Mouse (Mus musculus): ENCODE measurements around the gene Ptprm.

Ptprm gene

DNA sequence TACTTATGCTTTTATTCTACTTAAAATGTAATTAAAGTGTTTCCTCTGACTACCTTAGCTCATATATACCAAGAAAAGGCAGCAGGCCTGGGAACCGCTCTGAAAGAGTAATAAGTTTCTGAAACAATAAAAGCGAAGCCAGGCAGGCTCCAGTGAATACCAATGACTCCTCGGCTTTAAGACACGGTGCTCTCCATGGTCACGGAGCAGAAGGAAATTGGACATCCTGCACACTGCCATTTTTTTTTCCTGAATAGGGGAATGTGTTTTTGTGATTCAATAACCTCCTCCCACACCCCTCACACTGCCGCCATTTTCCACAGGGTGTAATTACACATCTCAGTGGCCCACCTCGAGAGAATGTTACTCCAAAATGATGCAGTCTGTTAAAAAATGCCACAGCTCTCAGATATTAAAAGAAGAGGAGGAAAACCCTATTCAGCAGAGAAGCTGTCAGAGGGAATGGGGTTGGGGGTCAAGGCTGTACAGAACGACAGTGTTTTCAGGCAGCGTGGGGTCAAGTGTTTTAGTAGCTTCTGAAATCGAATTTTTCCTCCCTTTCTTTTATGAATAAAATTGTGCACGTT, 585.5 kb downstream of the Ptprm start:
- DNase-seq (ENCODE audit: low read depth) = no peak

DNA sequence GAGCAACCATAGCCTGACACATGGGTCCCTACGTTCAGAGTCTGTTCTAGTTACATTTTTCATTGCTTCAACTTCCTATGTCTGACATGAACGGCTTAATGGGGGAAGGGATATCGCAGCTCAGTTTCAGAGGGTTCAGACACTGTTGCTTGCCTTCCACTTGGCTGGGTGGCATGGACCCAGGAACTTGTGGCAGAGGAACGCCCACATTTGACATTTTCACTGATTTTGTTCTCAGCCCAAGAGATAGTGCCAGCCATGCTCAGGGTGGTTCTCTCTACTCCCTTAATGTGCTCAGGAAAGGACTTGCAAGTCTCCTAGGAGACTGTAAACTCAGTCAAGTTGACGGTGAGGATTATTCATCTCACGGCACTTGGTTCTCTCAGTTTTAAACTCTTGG, 588.1 kb downstream of the Ptprm start:
- no peak for DNase-seq (ENCODE audit: low read depth)

DNA sequence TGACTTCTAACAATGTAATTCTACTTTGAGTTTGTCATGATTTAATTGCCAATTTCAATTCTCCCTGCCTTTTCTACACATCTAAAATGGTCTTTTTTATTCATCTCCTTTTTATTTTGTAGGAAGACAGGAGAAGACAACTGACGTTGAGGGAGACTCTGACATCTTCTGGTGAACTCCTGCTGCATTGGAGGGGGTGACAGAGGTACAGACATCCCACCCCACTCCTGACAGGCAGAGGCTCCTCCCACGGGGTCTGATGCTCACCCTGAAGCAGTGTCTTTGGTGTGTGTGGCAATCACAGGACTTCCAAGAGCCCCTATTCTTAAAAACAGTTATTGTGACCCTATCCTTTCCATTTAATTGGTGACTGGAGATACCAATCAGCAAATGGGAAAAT, 589.8 kb downstream of the Ptprm start:
- no peak for DNase-seq (ENCODE audit: low read depth)

DNA sequence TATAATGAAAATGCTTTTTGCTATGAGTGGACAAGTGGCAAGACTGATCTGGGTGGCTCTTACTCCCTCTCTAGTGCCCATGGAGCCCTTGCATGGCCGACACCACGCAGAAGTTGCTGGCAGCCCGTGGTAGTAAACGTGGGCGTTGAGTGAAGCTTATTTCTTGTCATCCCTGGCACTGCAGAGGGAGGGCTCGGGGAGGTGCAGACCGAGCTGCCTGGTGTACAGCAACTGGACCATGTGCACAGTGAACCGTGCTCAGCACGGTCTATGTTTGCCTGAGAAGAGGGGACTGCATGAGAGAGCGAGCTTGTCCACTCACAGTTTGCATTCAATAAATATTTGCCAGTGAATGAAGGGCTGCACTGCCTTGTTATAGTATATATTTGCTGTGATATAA, 591.5 kb downstream of the Ptprm start:
- DNase-seq (ENCODE audit: low read depth) = no peak

DNA sequence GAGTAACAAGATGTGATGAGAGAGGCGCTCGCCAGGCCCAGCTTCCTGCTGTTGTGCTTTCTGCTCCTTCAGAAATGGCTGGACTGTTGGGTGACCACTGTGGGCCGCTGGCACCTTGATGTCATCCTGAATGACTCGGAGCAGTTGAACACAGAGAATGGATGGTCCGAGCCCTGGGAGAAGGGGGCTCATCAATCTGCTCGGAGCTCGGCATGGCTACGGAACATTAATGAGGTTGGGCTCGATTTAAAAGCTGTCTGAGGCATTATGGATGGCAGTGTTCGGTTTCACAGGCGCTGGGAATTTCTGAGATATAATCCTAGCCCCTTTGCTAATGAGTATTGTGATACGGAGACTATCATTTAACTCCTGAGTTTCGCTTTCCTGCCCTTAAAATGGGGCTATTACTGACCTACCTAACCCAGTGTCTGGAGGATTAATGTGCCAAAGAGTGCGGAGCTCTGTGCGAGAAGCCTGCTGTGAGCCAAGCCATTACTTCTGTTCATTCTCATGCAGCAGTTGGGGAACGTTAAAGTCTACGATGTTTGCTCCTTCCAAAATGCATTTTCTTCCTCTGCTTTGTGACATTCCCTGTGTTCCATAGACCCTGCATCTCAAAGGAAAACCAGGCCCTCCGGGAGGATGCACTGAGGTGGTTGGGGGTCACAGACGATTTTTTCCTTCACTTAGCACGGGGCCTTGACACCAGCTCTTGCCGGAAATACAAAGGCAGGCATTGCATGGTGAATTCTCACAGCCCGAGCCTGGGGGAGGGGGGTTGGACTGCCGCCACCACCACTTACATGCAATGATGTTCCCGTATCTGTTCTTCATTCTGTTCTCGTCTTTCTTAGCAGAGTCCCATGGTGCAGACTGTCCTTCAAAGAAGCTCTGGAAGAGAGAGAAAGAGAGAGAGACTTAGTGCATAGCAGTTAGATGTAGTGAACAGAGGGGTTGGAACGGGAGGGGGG, 592.6 kb downstream of the Ptprm start:
- DNase-seq (ENCODE audit: low read depth) = no peak

DNA sequence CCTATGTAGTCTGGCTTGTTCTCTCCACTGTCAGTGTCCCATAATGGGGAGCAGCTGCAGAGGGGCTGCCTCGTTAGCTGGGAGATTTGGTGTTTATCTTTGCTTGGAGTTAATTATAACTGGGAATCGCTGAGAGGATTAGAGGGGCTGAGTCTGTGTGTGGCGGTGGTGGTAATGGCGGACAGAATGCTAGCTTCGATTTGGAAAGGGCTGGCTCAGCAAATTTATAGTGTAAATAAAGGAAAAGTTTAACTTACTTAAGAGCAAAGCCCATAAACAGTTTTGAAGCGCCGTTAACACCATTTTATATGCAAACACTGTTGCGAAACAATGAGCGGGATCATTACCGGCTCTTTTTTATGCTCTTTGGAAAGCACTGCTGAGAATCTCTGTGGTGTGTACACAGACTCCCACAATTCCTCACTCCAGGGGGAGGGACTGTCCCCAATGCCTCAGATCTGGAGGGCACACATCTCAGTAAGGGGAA, 597.2 kb downstream of the Ptprm start:
- DNase-seq (ENCODE audit: low read depth) = no peak

DNA sequence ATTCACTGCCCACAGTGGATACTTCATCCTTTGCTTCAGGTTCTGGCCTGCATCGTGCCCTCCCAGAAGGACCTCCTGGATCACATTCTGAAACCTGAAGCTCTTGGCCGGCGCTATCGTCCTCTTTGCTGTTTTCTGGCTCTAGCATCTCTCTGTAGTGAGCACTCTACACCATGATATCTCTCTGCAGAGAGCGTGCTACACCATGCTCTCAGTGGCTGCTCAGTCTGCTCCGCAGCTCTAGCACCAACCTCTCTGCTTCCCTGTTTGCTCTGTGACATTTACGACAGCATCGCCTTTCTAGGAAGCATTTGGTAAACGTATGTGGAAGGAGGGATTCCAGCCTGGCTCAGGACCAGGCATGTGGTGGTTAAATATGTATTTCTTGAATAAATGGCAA, 597.8 kb downstream of the Ptprm start:
- no peak for DNase-seq (ENCODE audit: low read depth)

DNA sequence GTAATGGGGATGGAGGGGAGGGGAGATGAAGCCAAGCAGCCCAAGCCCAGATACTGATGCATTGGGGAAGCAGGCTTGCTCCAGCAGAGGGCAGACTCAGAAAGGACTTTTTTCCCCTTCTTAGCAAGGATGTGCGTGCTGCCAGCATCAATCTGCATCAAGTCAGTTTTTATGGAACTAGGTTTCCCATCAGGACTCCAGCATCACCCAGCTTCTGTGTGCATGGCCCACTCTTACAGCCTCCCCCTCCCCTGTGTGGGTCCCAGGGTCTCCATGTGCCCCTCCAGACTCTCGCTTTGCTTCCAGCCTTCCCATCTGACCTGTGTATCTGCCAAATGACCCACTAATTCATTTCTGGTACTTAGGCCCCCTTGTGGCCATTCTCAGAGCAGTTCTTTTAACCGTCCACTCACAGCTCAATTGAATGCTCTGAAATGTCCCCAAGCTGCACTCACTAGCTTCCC, 599.0 kb downstream of the Ptprm start:
- no peak for DNase-seq (ENCODE audit: low read depth)

DNA sequence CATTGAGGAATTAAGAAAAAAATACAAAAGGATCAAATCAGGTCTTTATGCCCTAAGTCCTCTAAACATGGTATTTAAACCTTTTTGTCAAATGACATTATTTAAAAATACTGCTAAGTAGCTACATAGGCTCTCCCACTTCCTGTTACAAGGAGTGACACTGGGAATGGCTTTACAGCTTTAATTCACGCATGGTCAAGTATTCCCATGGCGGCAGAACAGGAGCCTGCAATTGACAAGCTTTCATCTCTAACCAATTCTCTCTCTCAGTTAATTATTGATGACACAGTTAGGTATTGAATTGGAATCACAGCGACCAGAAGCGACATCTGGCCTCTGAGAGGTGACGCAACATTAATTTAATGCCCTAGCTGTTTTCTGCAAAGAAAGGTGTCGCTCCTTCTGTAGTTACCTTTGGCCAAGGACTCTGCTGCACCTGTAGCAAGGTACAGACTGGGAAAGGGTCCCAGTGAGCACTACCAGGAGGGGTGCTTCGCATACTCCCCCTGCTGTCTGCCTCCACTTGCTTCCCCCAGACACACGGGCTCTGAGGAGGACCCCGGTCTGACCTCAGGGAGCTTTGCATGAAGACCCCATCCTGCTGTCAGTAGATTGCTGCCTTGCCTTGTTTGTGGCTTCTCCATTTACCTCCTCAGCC, 599.9 kb downstream of the Ptprm start:
- DNase-seq (ENCODE audit: low read depth) = no peak

DNA sequence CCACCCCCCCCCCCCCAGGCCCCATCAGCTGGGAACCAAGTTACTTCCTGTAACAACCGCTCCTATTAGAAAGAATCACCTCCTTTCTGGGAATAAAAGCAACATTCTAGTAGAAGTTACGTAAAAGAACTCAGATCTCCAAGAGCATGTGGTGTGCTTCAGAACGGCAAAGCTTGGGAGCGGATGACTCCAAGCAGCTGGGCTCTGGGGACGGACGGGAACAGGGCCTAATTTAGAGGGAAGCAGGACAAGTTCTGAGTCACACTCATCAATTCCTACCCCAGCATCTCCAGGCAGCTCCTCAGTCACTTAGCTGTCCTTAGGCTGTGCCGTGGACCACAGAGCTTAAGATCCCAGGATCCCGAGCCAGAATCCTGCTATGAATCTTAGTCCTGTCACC, 602.5 kb downstream of the Ptprm start:
- DNase-seq (ENCODE audit: low read depth) = no peak

DNA sequence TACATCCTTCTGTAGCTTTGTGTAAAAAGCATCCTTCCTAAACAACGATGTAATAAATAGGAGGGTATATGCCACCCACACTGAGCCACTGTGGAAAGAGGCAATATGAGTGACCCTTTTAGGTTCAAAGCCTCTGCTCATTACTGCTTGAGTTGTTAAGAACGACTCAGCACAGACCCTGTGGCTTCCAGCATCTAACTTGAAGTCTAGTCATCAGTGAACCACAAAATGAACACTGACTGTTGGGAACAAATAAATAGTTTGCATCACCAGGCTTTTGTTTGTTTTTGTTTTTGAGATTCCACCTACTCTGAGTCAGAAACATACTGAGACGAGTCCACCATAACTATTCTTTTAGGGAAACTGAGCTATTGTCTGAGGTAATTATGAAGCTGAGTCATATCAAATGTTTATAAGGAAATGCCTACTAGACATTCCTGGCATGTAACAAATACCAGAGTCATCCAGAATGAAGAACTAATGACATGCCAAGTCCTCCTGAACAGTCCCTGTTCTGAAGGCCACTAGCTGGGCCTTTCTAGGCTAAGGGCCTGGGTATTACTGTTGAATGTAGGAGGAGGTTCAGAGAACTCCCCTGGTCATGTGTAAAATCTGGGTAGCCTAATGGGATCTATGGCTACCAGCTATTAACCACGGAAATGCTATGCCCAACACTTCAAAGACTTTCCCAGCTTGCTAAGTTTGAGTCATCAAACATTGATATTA, 603.6 kb downstream of the Ptprm start:
- no peak for DNase-seq (ENCODE audit: low read depth)

DNA sequence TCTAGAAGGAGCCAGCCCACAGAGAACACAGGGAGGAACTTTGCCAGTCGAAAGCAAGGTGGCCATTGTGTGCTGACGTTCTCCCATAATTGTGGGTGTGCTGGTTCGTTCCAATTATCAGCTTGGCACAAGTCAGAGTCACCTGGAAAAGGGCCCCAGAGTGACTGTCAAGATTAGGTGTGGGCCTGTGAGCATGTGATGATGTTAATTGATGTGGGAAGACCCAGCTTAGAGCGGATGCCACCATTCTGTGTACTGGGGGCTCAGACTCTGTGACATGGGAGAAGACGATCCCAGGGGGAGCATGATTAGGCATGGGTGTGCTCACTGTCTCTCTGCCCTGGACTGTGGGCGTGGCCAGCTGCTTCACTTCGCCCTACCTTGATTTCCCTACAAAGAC, 604.3 kb downstream of the Ptprm start:
- DNase-seq (ENCODE audit: low read depth) = no peak

DNA sequence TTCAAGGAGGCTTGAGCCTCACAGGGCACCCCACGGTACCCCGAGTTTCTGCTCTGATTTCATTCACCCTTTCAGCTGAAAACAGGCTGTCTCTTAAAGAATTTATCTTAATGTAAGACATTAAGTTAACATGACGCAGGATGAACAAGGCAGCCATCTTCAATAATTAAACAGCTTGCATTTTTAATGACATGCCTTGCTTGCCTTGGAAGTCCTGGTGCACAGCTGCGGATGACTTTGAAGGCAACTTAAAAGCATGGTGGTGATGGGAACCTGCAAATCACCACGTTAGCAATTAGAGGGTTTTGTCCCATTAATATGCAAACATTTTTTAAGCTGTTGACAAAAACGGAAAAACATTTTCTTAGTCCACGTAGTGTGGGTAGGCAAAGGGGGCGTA, 607.8 kb downstream of the Ptprm start:
- DNase-seq (ENCODE audit: low read depth) = no peak

DNA sequence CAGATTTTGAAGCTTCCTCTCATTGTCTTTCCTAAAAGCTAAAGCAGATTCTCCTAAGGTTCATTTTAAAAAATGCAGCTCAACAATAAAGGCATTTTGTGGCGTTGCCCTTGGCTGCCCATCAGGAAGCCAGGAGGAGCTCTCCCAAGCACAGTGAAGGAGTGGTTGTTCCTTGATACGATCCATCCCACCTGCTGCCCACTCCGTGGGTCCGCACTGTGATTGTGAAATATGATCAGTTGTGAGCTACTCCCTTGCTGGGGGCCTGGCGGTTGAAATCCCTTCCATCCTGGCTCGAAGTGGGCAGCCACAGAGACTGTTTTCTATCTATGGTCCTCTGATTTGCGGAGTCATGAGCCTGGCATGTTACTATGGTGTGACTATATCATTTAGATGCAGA, 610.9 kb downstream of the Ptprm start:
- DNase-seq (ENCODE audit: low read depth) = no peak

DNA sequence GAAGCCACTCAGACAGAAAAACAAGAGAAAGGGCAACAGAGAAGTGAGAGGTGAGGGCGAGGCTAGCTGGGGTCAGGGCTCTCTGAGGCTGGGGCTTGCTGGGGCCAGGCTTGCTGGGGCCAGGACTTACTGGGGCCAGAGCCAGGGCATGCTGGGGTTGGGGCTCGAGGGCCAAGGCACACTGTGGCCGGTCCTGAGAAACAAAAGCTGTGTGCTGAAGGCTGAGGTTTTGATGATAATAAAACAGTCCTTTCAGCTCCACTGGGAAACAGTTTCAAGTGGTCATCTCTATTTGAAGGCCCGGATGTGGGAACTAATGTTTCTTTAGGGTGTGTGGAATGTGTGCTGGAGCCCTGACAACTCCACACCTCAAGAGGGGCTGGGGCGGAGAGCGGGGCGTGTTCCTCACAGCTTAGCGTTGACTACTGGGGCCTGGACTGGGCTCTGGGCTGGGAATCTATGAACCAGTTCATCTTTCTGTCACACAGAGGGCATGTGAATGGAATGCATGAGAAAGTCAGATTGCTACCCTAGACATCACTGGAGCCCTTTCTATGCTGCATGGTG, 615.4 kb downstream of the Ptprm start:
- no peak for DNase-seq (ENCODE audit: low read depth)

DNA sequence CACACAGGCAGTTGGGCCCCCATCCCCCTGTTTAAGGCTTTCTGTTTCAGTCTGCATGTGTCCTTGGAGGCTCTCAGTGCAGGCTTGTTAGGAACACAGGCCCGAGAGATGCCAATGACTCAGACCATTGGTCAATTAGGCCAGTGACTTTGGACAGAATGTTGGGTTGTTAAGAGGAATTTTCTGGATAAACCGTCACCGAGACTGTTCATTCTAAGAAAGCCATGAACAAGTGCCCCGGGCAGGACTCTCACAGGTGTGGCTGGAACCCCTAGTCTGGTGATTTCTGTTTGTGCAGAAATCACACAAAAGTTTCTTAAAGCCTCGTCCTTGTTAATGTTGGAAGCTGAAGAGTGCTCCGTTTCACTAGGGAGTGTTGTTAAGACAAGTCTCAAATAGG, 615.9 kb downstream of the Ptprm start:
- DNase-seq (ENCODE audit: low read depth) = no peak

DNA sequence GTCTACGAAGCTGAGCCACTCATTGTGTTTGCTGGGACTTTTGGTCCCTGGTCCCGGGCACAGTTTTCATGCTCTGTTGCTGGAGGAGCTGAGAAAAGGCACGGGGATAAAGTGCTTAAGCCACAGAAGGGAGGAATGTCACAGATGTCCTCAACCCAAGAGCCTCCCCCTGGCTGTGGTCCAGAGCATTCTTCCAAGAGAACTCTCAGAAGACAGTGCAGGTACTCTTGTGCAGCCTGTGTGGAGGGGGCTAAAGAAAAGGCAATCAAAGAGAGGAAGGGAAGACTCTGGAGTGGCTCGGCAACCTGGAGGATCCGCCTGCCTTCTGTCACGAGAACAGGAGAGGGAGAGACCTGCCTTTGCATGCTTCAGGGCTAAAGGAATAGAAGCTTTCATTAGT, 617.8 kb downstream of the Ptprm start:
- DNase-seq (ENCODE audit: low read depth) = no peak

DNA sequence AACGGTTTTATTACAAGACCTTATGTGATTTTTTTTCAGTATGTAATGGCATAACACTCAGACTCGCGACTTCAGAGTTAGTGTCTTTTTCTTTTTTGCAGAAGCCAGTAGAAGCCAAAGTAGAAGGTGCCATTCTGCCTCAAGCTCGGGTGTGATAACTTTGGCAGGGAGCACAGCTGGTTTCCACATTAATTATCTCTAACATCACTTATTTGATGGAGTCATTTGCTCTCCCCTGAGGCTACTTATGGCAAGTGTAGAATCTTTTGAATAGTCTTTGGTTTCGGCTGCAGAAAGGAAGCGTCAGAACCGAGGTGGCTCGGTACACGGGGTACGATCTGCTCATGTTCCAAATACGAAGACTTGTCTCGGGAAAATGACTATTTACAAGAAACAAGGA, 620.7 kb downstream of the Ptprm start:
- no peak for DNase-seq (ENCODE audit: low read depth)

DNA sequence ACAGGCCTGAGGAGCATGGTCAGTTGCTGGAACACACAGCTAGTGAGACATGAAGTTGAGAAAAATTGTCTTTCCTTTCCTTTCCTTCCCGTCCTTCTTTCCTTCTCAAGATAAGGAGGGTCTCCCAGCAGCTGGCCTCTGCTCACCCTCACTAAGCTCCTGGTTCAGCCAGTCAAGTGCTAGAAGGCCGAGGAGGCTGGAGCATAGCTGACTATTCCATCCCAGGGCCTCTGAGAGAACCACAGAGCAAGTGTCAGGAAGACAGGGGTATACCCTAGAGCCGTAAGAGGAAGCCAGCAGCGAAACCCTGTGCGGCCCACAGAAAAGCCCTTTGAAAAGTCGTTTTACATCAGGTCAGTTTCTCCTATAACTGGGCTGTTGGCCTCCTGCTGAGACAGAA, 624.3 kb downstream of the Ptprm start:
- no peak for DNase-seq (ENCODE audit: low read depth)

DNA sequence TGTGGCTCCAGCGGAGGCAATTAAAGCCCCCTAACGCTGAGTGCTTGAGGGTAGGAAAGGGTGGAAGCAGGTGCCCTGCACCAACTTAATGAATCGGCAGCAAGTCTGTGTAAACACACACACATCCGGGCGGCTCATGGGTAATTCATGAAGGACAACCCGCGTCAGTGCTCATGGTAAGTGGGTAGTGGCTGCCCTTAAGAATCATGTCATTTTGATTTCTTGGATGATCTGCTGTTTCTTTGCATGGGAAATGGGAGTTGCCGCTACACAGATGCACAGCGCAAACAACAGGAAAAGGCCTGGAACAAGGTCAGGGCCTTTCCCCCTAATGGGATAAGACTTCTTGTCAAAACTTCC, 633.3 kb downstream of the Ptprm start:
- DNase-seq (ENCODE audit: low read depth) = no peak

DNA sequence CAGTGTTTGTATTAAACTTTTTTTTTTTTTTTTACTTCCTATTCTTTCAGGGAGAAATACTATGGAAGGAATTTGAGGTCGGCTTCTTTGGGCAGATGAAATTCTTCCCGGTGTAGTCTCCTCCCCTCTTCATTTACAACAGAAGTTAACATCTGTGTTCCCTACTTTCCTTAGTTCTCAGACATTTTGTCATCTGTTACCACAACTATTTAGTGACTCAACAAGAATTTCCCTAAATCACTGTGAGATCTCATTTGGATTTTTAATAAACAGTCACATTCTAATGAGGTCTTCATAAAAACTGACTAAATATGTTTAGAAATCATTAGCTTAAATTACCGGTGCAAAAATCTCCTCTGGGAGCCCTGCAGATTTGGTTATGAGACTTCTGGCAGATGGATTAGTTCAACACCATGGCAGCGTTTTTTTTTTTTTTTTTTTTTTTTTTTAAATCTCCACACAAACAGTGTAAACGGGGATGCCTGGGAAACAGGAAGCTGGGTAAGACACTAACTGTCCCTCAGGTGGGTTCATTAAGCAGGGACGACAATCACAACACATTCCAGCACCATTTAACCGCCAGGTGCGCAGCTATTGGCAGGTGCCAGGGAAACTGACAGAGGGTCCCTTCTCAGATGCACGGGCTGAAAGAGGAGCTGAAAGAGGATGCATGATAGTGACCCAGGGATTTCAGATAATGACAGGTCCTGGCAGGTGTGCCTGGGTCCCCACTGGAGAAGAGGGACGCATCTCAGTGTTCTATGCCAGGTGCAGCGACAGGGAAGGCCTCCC, 633.9 kb downstream of the Ptprm start:
- DNase-seq (ENCODE audit: low read depth) = no peak
